Mouse (Mus musculus) liver, adult 2 months (tissue): ENCODE data around the gene Bnipl.

ENCODE experiments used
- CTCF ChIP-seq: fragments of 200-500 bp; IDR thresholded peaks from 2 replicates; pipeline ENCODE4 v1.5.1; 2011; ENCODE audit warnings: low read depth, low read length, control low read depth
- POLR2A ChIP-seq: fragments of 200-500 bp; IDR thresholded peaks from 2 replicates; pipeline ENCODE4 v1.6.1; 2011; ENCODE audit warnings: low read length, control low read depth; ENCODE audit not compliant: insufficient read depth; ENCODE audit errors: extremely low read depth

DNA sequence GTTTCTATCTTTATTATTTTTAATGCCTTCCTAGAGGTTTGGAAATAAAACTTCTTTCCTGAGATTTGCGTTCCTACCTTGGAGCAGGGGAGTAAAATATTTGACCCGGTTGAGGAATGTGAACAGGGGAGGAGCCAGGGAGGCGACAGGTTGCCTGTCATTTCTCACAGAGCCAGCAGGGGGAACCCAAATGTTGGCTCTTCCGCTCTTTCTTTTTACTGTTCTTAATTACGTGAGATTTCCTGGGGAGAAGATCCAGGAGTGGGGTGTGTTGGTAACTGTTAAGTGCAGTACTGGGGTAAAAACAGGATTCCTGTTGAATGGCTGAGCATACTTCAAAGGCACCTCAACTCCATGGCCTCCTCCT lies 45.1 kb upstream of the Bnipl start:
- no peak for TF ChIP-seq POLR2A
- TF ChIP-seq CTCF: peak; percentile 72
